In the genomic region with DNA sequence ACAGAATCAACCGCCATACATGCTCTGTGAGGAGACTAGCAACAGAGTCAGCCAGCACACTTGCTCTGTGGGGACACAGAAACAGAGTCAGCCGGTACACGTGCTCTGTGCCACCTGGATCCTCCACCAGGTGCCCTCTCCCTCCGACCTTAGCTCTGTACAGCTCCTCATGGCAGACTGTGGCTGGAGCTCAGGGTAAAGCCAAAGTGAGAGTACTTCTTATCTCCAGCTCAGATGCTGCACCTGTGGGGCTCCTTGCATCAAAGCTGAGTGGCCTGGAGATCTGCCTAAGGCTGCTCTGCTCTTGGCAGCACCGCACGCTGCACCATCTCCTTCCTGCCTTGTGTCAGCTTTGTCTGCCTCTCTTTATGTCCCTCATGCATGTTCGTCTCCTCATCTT, we compare ENCODE assay signal across 28 mouse cellular contexts. TPM values are rescaled to one million over a fixed set of nuclear protein-coding genes. Genes with fewer than 3 reads are reported as not detected.
A peak's percentile ranks its signal among the peaks of the same experiment; 100 is the strongest.
DNase-seq lines count a peak whose midpoint lies in the region; ATAC-seq and TF ChIP-seq lines count a peak whose summit lies in the region.
"Had no signal": no experiment of that assay in that cellular context is flagged by ENCODE, and none has a peak within 500 bp of the region (broad histone marks: within the 10 kb centered on the region; RNA-seq: fewer than 3 reads in every experiment).

No protein-coding gene starts in this region.

- no peak overlapping the region for H3K9ac ChIP-seq in intestine, embryonic 15.5 days
- H3K9ac ChIP-seq: embryonic facial prominence, embryonic 13.5 days; forebrain, embryonic 12.5 days; forebrain, embryonic 15.5 days; heart, embryonic 13.5 days; hindbrain, embryonic 13.5 days had no signal

- no peak overlapping the region for H3K4me3 ChIP-seq in thymus, adult 2 months (ENCODE audit: control insufficient read depth, insufficient read depth, low read length)
- H3K4me3 ChIP-seq in intestine, embryonic 15.5 days (replicated peaks) = no peak overlapping the region
- H3K4me3 ChIP-seq: embryonic facial prominence, embryonic 10.5 days; embryonic facial prominence, embryonic 13.5 days; erythroblast, embryonic 14.5 days; forebrain, embryonic 12.5 days; forebrain, embryonic 15.5 days; heart, embryonic 10.5 days; heart, embryonic 13.5 days; hindbrain, embryonic 10.5 days; hindbrain, embryonic 13.5 days had no signal

- H3K4me2 ChIP-seq in intestine, embryonic 15.5 days (replicated peaks) = no peak overlapping the region
- H3K4me2 ChIP-seq: embryonic facial prominence, embryonic 13.5 days; forebrain, embryonic 12.5 days; forebrain, embryonic 15.5 days; heart, embryonic 13.5 days; hindbrain, embryonic 13.5 days had no signal

- no peak for TF ChIP-seq CTCF in thymus, adult 2 months (IDR thresholded peaks at IDR 0.05; ENCODE audit: borderline replicate concordance, control insufficient read depth, extremely low read depth, insufficient read depth, low read length, poor library complexity)

- no peak for ATAC-seq in intestine, embryonic 15.5 days
- ATAC-seq: forebrain, embryonic 15.5 days; hindbrain, embryonic 16.5 days; Patski had no signal

- no peak overlapping the region for H3K27ac ChIP-seq in thymus, adult 2 months (ENCODE audit: control insufficient read depth, insufficient read depth, low read length)
- no peak overlapping the region for H3K27ac ChIP-seq in intestine, embryonic 15.5 days
- H3K27ac ChIP-seq: embryonic facial prominence, embryonic 10.5 days; embryonic facial prominence, embryonic 13.5 days; forebrain, embryonic 12.5 days; forebrain, embryonic 15.5 days; heart, embryonic 10.5 days; heart, embryonic 13.5 days; hindbrain, embryonic 10.5 days; hindbrain, embryonic 13.5 days had no signal

- no peaks in the 10 kb centered on the region for H3K9me3 ChIP-seq in intestine, embryonic 15.5 days
- H3K9me3 ChIP-seq: embryonic facial prominence, embryonic 10.5 days; embryonic facial prominence, embryonic 13.5 days; forebrain, embryonic 12.5 days; forebrain, embryonic 15.5 days; heart, embryonic 10.5 days; heart, embryonic 13.5 days; hindbrain, embryonic 10.5 days; hindbrain, embryonic 13.5 days had no signal

- peaks cover 9% of the 10 kb centered on the region for H3K4me1 ChIP-seq in thymus, adult 2 months (replicated peaks; ENCODE audit: control insufficient read depth, insufficient read depth, low read length)
- H3K4me1 ChIP-seq in intestine, embryonic 15.5 days (replicated peaks) = no peaks in the 10 kb centered on the region
- H3K4me1 ChIP-seq: forebrain, embryonic 12.5 days; heart, embryonic 10.5 days; heart, embryonic 13.5 days had no signal

- H3K36me3 ChIP-seq in thymus, adult 2 months (ENCODE audit: control insufficient read depth, insufficient read depth, low read length) = no peaks in the 10 kb centered on the region
- no peaks in the 10 kb centered on the region for H3K36me3 ChIP-seq in intestine, embryonic 15.5 days
- H3K36me3 ChIP-seq: embryonic facial prominence, embryonic 10.5 days; embryonic facial prominence, embryonic 13.5 days; forebrain, embryonic 12.5 days; forebrain, embryonic 15.5 days; G1E; heart, embryonic 10.5 days; heart, embryonic 13.5 days; hindbrain, embryonic 10.5 days; hindbrain, embryonic 13.5 days had no signal

- no peaks in the 10 kb centered on the region for H3K27me3 ChIP-seq in thymus, adult 2 months (ENCODE audit: control insufficient read depth, insufficient read depth, low read length)
- no peaks in the 10 kb centered on the region for H3K27me3 ChIP-seq in intestine, embryonic 15.5 days (replicated peaks)
- H3K27me3 ChIP-seq: CH12.LX; forebrain, embryonic 12.5 days; forebrain, embryonic 15.5 days; hindbrain, embryonic 13.5 days; Patski had no signal

- WGBS in thymus, adult 2 months = 15% methylated on average over 7 of the region's 7 CpGs
- WGBS in intestine, embryonic 15.5 days = 82% methylated on average over 7 of the region's 7 CpGs

- DNase-seq in cerebellum, postnatal 14 days = peak; percentile 50 to 53
- DNase-seq in cerebellum, adult 9-10 months = no peak
- DNase-seq in thymus, adult 2 months = peak; percentile 53
- peak; percentile 66 for DNase-seq in thymus, postnatal 14 days
- DNase-seq in thymus, postnatal 4 days = peak; percentile 60
- no peak for DNase-seq in layer of hippocampus, adult 9-11 months
- DNase-seq: adrenal gland, postnatal 10 days; B cell, adult 2 months; cerebellum, adult 11-12 months; cerebellum, adult 8-10 months; cerebellum, postnatal 36 days; embryo, embryonic 11 days; gastrocnemius, postnatal 25 days; heart, adult 18-20 months had no signal

- no peak for TF ChIP-seq POLR2A in thymus, adult 2 months (IDR thresholded peaks at IDR 0.05; ENCODE audit: control insufficient read depth, extremely low read depth, insufficient read depth, low read length, poor library complexity)

RNA-seq across cellular contexts. Expression of a gene that starts 40.8 kb away (rescaled TPM):
- polyA plus RNA-seq in thymus, adult 2 months (2012; rRNA removed) = 22.2 and 29.0 TPM in 2 replicates
- 58.8 and 66.9 TPM in 2 replicates for polyA plus RNA-seq in intestine, embryonic 15.5 days (2015; fragmentation: Nextera tagmentation; extraction: Ambion mirVana)
- polyA plus RNA-seq: G1E had no signal

Comparison
In these comparisons a context has a peak if more than half of its experiments do, and no peak if none do; other contexts are left out.
1. DNase-seq: peak in cerebellum, postnatal 14 days (2 of 2), thymus, adult 2 months (single experiment), thymus, postnatal 14 days (single experiment) and thymus, postnatal 4 days (single experiment); none in cerebellum, adult 9-10 months (single experiment) and layer of hippocampus, adult 9-11 months (single experiment).